Mouse (Mus musculus) intestine, embryonic 15.5 days (tissue): ENCODE results near the gene Trim47. TPM values are rescaled to one million over a fixed set of nuclear protein-coding genes. Genes with fewer than 3 reads are reported as not detected.

Source experiments
- ATAC-seq: fragments of 200-750 bp; cut with Nextera tagmentation; 2 replicates; pipeline ENCODE4 v1.8.0; 2017; ENCODE audit warnings: moderate TSS enrichment, moderate library complexity
- H3K27ac ChIP-seq: fragments of 300-500 bp; sonication (generic); 2 replicates; pipeline ENCODE4 v1.5.1; 2015; ENCODE audit warnings: mild to moderate bottlenecking, inconsistent platforms
- H3K27me3 ChIP-seq: fragments of 300-500 bp; sonication (generic); replicated peaks from 2 replicates; pipeline ENCODE4 v1.6.1; 2015; ENCODE audit warnings: inconsistent platforms
- H3K36me3 ChIP-seq: fragments of 300-500 bp; sonication (generic); 2 replicates; pipeline ENCODE4 v1.6.1; 2015; ENCODE audit warnings: inconsistent platforms
- H3K4me1 ChIP-seq: fragments of 300-500 bp; sonication (generic); replicated peaks from 2 replicates; pipeline ENCODE4 v1.6.1; 2015; ENCODE audit warnings: inconsistent platforms
- H3K4me2 ChIP-seq: fragments of 300-500 bp; sonication (generic); replicated peaks from 2 replicates; pipeline ENCODE4 v1.6.1; 2015; ENCODE audit warnings: mild to moderate bottlenecking, inconsistent platforms
- H3K4me3 ChIP-seq: fragments of 300-500 bp; sonication (generic); replicated peaks from 2 replicates; pipeline ENCODE4 v1.5.1; 2015; ENCODE audit warnings: inconsistent platforms
- H3K9ac ChIP-seq: fragments of 300-500 bp; sonication (generic); 2 replicates; pipeline ENCODE4 v1.6.1; 2015; ENCODE audit warnings: inconsistent platforms
- H3K9me3 ChIP-seq: fragments of 300-500 bp; sonication (generic); 2 replicates; pipeline ENCODE4 v1.6.1; 2016; ENCODE audit warnings: inconsistent platforms
- WGBS: fragments of 180-500 bp; shearing (Covaris S2); methylation state at CpG from one replicate; pipeline ENCODE4 v1.1.7; 2015; 5-methylcytosine and 5-hydroxymethylcytosine counted together
- polyA plus RNA-seq: library from polyadenylated mRNA; unstranded; fragments of >200 nt; fragmentation: Nextera tagmentation; extraction: Ambion mirVana; gene quantifications from 2 replicates; pipeline ENCODE4 v1.2.1, GENCODE M21; 2015

Trim47 gene
- polyA plus RNA-seq, 1 experiment from 2014 or later = 18.0 TPM

DNA sequence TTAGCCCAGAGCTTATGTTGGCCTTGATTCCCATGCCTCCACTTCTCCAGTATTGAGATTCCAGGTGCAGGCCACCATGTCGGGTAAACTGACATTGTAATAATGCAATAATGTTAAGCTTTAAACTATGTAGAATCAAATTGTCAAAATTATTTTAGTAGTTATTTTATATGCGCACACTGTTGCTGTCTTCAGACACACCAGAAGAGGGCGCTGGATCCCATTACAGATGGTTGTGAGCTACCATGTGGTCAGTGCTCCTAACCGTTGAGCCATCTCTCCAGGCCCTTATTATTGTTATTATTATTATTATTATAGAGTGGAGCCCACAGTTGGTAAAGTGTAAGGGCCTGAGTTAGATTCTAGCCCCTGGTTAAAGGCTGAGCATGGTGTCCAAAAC, 15.9 kb downstream of the Trim47 start:
- no peak for ATAC-seq
- no peak overlapping the region for H3K4me3 ChIP-seq
- no peaks in the 10 kb centered on the region for H3K9me3 ChIP-seq
- H3K27ac ChIP-seq = no peak overlapping the region
- 81% methylated on average over 4 of the region's 4 CpGs for WGBS
- H3K27me3 ChIP-seq = peaks cover 41% of the 10 kb centered on the region
- H3K9ac ChIP-seq = no peak overlapping the region
- peaks cover 44% of the 10 kb centered on the region for H3K4me1 ChIP-seq
- H3K36me3 ChIP-seq = no peaks in the 10 kb centered on the region
- H3K4me2 ChIP-seq = no peak overlapping the region

GRCm38 (mm10) chr11:116110540-116110939, 16.5 kb downstream of the Trim47 start:
- WGBS = 18% methylated on average over 10 of the region's 10 CpGs
- 0 out of 2 replicates have a peak overlapping the region, but pooled peaks have one; percentile 48 for H3K27ac ChIP-seq

GRCm38 (mm10) chr11:116110131-116110530, 16.9 kb downstream of the Trim47 start:
- peaks cover 41% of the 10 kb centered on the region for H3K27me3 ChIP-seq
- ATAC-seq = peak; percentile 48
- H3K9ac ChIP-seq = peak overlapping the region; percentile 57
- H3K27ac ChIP-seq = peak overlapping the region; percentile 48; the same call in 1 of the 2 replicates
- peak overlapping the region; percentile 56 for H3K4me3 ChIP-seq
- peak overlapping the region; percentile 88 for H3K4me2 ChIP-seq
- H3K9me3 ChIP-seq = no peaks in the 10 kb centered on the region
- peaks cover 47% of the 10 kb centered on the region for H3K4me1 ChIP-seq
- WGBS = under 1% methylated on average over 35 of the region's 35 CpGs
- no peaks in the 10 kb centered on the region for H3K36me3 ChIP-seq

More at GRCm38 (mm10) chr11:116110540-116110939, 16.5 kb downstream of the Trim47 start:
- H3K4me2 ChIP-seq = peak overlapping the region; percentile 88
- peaks cover 41% of the 10 kb centered on the region for H3K27me3 ChIP-seq
- no peaks in the 10 kb centered on the region for H3K36me3 ChIP-seq
- peak overlapping the region; percentile 56 for H3K4me3 ChIP-seq
- peak overlapping the region; percentile 57 for H3K9ac ChIP-seq
- ATAC-seq = no peak
- no peaks in the 10 kb centered on the region for H3K9me3 ChIP-seq
- H3K4me1 ChIP-seq = peaks cover 47% of the 10 kb centered on the region

DNA sequence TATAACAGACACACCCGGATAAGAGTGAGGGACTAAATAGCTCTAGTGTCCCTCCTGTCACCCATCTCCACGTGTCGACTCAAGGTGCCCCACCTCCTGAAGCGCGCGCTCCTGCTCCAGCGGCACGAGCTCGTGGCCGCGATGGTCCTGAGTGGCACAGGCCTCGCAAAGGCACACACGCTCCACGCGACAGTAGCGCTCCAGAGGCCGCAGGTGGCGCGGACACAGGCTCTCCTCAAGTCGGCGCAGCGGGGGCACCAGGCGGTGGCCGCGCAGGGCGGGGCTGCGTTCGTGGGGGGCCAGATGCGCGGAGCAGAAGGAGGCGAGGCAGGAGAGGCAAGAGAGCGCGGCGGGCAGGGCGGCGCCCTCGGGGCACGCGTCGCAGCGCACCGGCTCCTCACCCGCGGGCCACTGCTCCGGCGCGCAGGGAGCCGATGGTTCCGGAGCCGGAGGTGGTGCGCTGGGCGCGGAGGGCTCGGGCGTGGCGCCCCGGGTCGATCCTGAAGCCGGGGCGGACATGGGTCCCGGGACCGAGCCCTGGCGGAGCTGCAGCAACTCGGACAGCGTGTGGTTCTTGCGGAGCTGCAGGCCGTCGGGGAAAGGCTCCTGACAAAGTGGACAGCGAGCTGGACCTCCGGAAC, 17.4 kb downstream of the Trim47 start:
- Histone ChIP-seq H3K4me2 (peak overlapping the region; percentile 88), H3K36me3 (no peaks in the 10 kb centered on the region), H3K4me1 (peaks cover 49% of the 10 kb centered on the region), H3K27me3 (peaks cover 41% of the 10 kb centered on the region), H3K9ac (peak overlapping the region; percentile 57), H3K4me3 (peak overlapping the region; percentile 56), H3K9me3 (no peaks in the 10 kb centered on the region), H3K27ac (peak overlapping the region; percentile 48; the same call in 1 of the 2 replicates)
- peak; percentile 21; the same call in 1 of the 2 replicates for ATAC-seq
- 1% methylated on average over 67 of the region's 70 CpGs for WGBS

- Histone ChIP-seq H3K27ac (0 out of 2 replicates have a peak overlapping the region, but pooled peaks have one; percentile 13), H3K27me3 (peaks cover 41% of the 10 kb centered on the region), H3K4me3 (peak overlapping the region; percentile 56), H3K4me1 (peaks cover 58% of the 10 kb centered on the region), H3K4me2 (peak overlapping the region; percentile 88), H3K36me3 (no peaks in the 10 kb centered on the region), H3K9me3 (no peaks in the 10 kb centered on the region), H3K9ac (0 out of 2 replicates have a peak overlapping the region, but pooled peaks have one; percentile 17)
- WGBS = 15% methylated on average over 23 of the region's 23 CpGs
- ATAC-seq = no peak
Observed at GRCm38 (mm10) chr11:116108464-116109137, 18.4 kb downstream of the Trim47 start.

- H3K4me3 ChIP-seq = peak overlapping the region; percentile 56
- no peaks in the 10 kb centered on the region for H3K36me3 ChIP-seq
- H3K9me3 ChIP-seq = no peaks in the 10 kb centered on the region
- H3K27me3 ChIP-seq = peaks cover 41% of the 10 kb centered on the region
- H3K27ac ChIP-seq = no peak overlapping the region
- WGBS = 37% methylated on average over 19 of the region's 19 CpGs
- H3K4me2 ChIP-seq = peak overlapping the region; percentile 88
- ATAC-seq = no peak
- H3K9ac ChIP-seq = peak overlapping the region; percentile 17
- H3K4me1 ChIP-seq = peaks cover 66% of the 10 kb centered on the region
Observed at GRCm38 (mm10) chr11:116107777-116108285, 19.2 kb downstream of the Trim47 start.

DNA sequence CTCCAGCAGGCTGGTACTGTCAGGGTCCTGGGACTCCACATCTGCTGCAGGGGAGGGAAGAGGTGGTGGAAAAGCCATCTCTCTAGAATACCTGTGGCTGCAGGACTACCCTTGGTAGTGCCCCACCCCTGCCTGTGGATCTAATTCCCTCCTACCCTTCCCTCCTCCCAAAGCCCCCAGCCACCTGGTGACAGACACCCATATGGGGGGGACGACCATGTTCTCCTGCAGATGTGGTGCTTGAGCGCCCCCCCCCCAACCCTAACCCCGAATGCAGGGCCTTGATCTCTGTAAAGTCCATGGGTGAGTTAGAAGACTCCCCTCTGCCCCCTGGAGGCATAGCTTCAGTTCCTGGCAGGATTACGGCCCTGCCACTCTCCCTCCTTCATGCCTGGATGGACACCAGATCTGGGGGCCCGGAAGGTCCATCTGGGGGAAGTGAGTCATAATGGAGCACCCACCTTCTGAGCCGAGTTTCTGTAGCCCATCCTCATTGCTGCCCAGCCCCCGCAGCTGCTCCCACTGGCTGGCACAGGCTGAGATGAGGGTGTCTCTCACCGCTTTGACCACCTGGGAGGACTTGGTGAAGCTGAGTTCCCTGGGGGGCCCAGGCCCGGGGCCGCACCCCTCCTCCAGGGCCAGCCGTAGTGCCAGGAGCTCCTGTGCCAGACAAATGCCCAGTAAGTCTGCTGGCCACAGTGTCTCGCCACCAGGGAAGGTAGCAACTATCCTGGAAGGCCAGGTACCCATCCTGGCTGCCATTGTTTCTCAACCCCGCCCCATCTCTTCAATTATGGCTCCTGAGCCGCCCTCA, 19.8 kb downstream of the Trim47 start:
- no peak for ATAC-seq
- Histone ChIP-seq H3K4me2 (peak overlapping the region; percentile 88), H3K9ac (peak overlapping the region; percentile 17; the same call in 1 of the 2 replicates), H3K27me3 (peaks cover 41% of the 10 kb centered on the region), H3K9me3 (no peaks in the 10 kb centered on the region), H3K4me3 (peak overlapping the region; percentile 56; the same call in 1 of the 2 replicates), H3K4me1 (peaks cover 70% of the 10 kb centered on the region), H3K36me3 (no peaks in the 10 kb centered on the region), H3K27ac (no peak overlapping the region)
- WGBS = 46% methylated on average over 14 of the region's 14 CpGs

- Histone ChIP-seq H3K27me3 (peaks cover 41% of the 10 kb centered on the region), H3K4me3 (no peak overlapping the region), H3K36me3 (no peaks in the 10 kb centered on the region), H3K4me2 (peak overlapping the region; percentile 52), H3K9me3 (no peaks in the 10 kb centered on the region), H3K27ac (no peak overlapping the region), H3K4me1 (peaks cover 78% of the 10 kb centered on the region), H3K9ac (peak overlapping the region; percentile 23; the same call in 1 of the 2 replicates)
- 29% methylated on average over 32 of the region's 32 CpGs for WGBS
- ATAC-seq = peak; percentile 5; the same call in 1 of the 2 replicates
Observed at GRCm38 (mm10) chr11:116106154-116106962, 20.7 kb downstream of the Trim47 start.

- Histone ChIP-seq H3K9me3 (no peaks in the 10 kb centered on the region), H3K27ac (no peak overlapping the region), H3K4me3 (no peak overlapping the region), H3K4me2 (no peak overlapping the region), H3K9ac (no peak overlapping the region), H3K36me3 (no peaks in the 10 kb centered on the region), H3K4me1 (peaks cover 86% of the 10 kb centered on the region), H3K27me3 (peaks cover 32% of the 10 kb centered on the region)
- WGBS = 90% methylated on average over 2 of the region's 2 CpGs
- no peak for ATAC-seq
Observed at GRCm38 (mm10) chr11:116105065-116105464, 21.9 kb downstream of the Trim47 start.

DNA sequence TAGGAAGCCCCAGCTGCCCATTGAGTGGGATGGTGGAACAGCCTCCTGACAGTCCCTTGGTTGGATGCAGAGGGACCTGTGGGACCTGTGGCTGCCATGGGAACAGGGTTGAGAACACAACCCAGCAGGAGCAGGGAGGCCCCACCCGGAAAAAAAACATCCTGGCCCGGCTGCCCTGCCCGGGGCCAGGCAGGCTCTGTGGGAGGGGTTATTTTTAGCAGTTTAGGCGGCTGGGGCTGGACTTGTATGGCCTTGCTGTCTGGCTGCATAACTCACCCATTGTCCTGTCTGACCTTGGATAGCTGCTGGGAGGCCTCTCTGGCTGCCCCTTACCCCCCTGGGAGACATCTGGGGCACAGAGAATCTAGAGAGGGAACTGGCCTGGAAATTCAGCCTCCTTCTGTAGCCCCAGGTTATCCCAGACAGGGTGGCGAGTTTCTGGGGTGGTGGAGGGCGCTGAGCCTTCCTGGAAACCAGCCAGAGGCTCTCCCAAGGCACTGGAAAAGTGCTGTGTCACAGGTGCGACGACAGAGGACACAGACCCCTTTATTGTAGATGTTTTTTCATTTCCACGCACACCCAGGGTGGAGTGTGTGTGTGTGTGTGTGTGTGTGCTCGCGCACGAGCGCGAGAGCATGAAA, 22.9 kb downstream of the Trim47 start:
- H3K27ac ChIP-seq = peak overlapping the region; percentile 66
- no peak overlapping the region for H3K4me3 ChIP-seq
- 0 out of 2 replicates have a peak overlapping the region, but pooled peaks have one; percentile 23 for H3K9ac ChIP-seq
- H3K27me3 ChIP-seq = peaks cover 22% of the 10 kb centered on the region
- H3K4me1 ChIP-seq = peaks cover 85% of the 10 kb centered on the region
- no peaks in the 10 kb centered on the region for H3K9me3 ChIP-seq
- no peaks in the 10 kb centered on the region for H3K36me3 ChIP-seq
- WGBS = 41% methylated on average over 14 of the region's 14 CpGs
- peak; percentile 60 for ATAC-seq
- H3K4me2 ChIP-seq = 0 out of 2 replicates have a peak overlapping the region, but pooled peaks have one; percentile 27

- H3K9me3 ChIP-seq = no peaks in the 10 kb centered on the region
- no peak overlapping the region for H3K4me3 ChIP-seq
- peaks cover 85% of the 10 kb centered on the region for H3K4me1 ChIP-seq
- peaks cover 17% of the 10 kb centered on the region for H3K27me3 ChIP-seq
- 68% methylated on average over 12 of the region's 12 CpGs for WGBS
- H3K27ac ChIP-seq = 0 out of 2 replicates have a peak overlapping the region, but pooled peaks have one; percentile 66
- no peak for ATAC-seq
- H3K4me2 ChIP-seq = no peak overlapping the region
- H3K36me3 ChIP-seq = no peaks in the 10 kb centered on the region
- 0 out of 2 replicates have a peak overlapping the region, but pooled peaks have one; percentile 23 for H3K9ac ChIP-seq
Observed at GRCm38 (mm10) chr11:116103572-116103971, 23.4 kb downstream of the Trim47 start.
